Mouse (Mus musculus): ENCODE measurements around the gene Dcdc2a. TPM values are rescaled to one million over a fixed set of nuclear protein-coding genes. Genes with fewer than 3 reads are reported as not detected.

The Dcdc2a gene
- polyA plus RNA-seq, 1 experiment from 2014 or later = 0.09 TPM

DNA sequence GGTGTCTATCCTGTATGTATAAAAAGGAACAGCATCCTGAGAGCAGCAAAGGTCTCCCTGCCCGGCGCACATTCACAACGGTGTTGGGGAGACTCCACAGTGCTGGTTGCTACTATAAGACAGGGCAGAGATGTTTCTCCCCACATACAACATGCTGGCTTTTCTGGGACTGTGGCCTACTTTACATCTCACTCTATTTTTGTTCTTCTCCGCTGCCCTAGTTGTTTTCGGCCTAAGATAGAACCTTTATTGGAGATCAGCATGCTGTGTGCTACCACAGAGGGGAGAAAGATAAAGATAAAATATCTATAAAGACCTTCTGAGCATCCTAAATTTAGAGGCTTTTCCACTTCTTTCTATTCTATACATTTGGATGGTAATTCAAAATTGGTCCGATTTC, 72.0 kb downstream of the Dcdc2a start:
- Histone ChIP-seq H3K9ac (no peak overlapping the region), H3K36me3 (replicated peaks) (no peaks in the 10 kb centered on the region), H3K9me3 (replicated peaks) (no peaks in the 10 kb centered on the region), H3K4me1 (replicated peaks) (no peaks in the 10 kb centered on the region), H3K4me3 (replicated peaks) (no peak overlapping the region), H3K27me3 (no peaks in the 10 kb centered on the region), H3K27ac (replicated peaks) (no peak overlapping the region), H3K4me2 (no peak overlapping the region)
- no peak for ATAC-seq (ENCODE audit: insufficient read depth)
- 70% methylated on average over 6 of the region's 6 CpGs for WGBS (ENCODE audit: insufficient replicate concordance)

DNA sequence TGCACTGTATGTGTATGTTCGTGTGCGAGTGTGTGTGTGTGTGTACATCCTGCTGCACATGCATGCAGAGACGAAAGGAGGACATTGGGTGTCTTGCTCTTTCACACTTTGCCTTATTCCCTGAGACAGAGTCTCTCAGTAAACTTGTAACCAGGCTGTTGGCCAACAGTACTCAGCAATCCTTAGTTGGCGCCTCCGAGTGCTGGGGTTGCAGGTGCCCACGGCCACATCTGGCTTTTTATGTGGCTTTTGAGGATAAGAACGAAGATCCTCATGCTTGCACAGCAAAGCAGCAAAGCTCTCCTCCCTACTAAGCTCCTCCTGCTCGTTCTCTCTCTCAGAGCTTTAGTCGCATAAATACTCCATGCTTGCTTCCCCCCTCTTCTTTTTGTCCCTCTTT, 73.0 kb downstream of the Dcdc2a start:
- Histone ChIP-seq H3K9ac (no peak overlapping the region), H3K36me3 (replicated peaks) (no peaks in the 10 kb centered on the region), H3K27me3 (no peaks in the 10 kb centered on the region), H3K4me3 (replicated peaks) (no peak overlapping the region), H3K4me1 (replicated peaks) (no peaks in the 10 kb centered on the region), H3K9me3 (replicated peaks) (no peaks in the 10 kb centered on the region), H3K4me2 (no peak overlapping the region), H3K27ac (replicated peaks) (no peak overlapping the region)
- ATAC-seq (ENCODE audit: insufficient read depth) = no peak
- 61% methylated on average over 9 of the region's 9 CpGs for WGBS (ENCODE audit: insufficient replicate concordance)

DNA sequence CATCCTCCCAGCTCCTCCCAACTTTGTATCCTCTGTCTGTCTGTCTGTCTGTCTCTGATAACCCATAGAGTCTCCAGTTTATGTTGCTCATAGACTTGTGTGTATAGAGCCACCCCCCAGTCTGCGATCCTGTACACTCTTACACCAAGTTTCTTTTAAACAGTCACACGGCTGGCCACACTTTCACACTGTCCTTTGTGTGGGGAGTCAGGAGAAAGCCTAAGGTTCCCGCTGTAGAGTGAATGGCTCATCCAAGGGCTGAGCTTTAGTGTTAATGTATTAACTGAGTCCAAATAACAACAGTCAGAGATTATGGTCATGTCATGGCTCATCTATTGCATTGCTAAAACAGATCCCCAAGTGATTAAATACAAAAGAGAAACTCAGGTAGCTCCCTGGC, 87.3 kb downstream of the Dcdc2a start:
- no peak overlapping the region for H3K9ac ChIP-seq
- WGBS (ENCODE audit: insufficient replicate concordance) = 61% methylated on average over 3 of the region's 3 CpGs
- no peak overlapping the region for H3K27ac ChIP-seq (replicated peaks)
- no peaks in the 10 kb centered on the region for H3K4me1 ChIP-seq (replicated peaks)
- no peak overlapping the region for H3K4me2 ChIP-seq
- H3K9me3 ChIP-seq (replicated peaks) = no peaks in the 10 kb centered on the region
- no peak overlapping the region for H3K4me3 ChIP-seq (replicated peaks)
- no peaks in the 10 kb centered on the region for H3K36me3 ChIP-seq (replicated peaks)
- no peak for ATAC-seq (ENCODE audit: insufficient read depth)
- H3K27me3 ChIP-seq = no peaks in the 10 kb centered on the region

DNA sequence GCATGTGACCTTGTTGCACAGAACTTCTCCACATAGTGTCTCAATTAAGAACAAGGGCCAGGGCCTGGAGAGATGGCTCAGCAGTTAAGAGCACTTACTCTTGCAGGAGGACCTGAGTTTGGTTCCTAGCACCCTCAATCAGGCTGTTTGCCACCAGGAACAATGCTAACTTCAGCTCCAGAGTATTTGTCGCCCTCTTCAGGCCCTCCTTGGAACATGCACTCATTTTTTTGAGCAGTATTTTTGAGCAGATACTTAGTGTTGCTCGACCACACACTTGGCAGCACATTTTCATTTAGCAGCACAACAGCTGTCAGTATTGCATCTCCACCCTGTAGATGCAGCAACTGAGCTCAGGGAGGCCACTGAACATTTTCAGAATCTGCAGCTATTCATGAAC, 88.3 kb downstream of the Dcdc2a start:
- Histone ChIP-seq H3K9ac (no peak overlapping the region), H3K4me2 (no peak overlapping the region), H3K27ac (replicated peaks) (no peak overlapping the region), H3K9me3 (replicated peaks) (no peaks in the 10 kb centered on the region), H3K27me3 (no peaks in the 10 kb centered on the region), H3K4me3 (replicated peaks) (no peak overlapping the region), H3K4me1 (replicated peaks) (no peaks in the 10 kb centered on the region), H3K36me3 (replicated peaks) (no peaks in the 10 kb centered on the region)
- WGBS (ENCODE audit: insufficient replicate concordance) = 34% methylated on average over 2 of the region's 2 CpGs
- ATAC-seq (ENCODE audit: insufficient read depth) = no peak

DNA sequence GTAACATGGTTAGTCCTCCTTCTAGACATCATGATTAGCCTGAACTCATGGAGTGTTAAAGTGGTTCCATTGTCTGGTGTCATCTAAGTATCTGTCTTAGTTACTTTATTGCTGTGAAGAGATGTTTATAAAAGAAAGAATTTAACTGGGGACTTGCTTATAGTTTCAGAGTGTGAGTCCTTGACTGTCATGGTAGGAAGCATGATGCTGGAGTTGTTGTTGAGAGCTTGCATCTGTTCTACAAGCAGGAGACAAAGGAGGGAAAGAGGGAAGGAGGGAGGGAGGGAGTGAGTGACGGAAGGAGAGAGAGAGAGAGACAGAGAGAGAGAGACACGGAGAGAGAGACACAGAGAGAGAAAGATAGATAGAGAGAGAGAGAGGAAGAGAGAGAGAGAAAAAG, 90.4 kb downstream of the Dcdc2a start:
- WGBS (ENCODE audit: insufficient replicate concordance) = 55% methylated on average over 2 of the region's 2 CpGs
- Histone ChIP-seq H3K27me3 (no peaks in the 10 kb centered on the region), H3K27ac (replicated peaks) (no peak overlapping the region), H3K4me2 (no peak overlapping the region), H3K4me3 (replicated peaks) (no peak overlapping the region), H3K36me3 (replicated peaks) (no peaks in the 10 kb centered on the region), H3K9me3 (replicated peaks) (no peaks in the 10 kb centered on the region), H3K9ac (no peak overlapping the region), H3K4me1 (replicated peaks) (no peaks in the 10 kb centered on the region)
- ATAC-seq (ENCODE audit: insufficient read depth) = no peak

DNA sequence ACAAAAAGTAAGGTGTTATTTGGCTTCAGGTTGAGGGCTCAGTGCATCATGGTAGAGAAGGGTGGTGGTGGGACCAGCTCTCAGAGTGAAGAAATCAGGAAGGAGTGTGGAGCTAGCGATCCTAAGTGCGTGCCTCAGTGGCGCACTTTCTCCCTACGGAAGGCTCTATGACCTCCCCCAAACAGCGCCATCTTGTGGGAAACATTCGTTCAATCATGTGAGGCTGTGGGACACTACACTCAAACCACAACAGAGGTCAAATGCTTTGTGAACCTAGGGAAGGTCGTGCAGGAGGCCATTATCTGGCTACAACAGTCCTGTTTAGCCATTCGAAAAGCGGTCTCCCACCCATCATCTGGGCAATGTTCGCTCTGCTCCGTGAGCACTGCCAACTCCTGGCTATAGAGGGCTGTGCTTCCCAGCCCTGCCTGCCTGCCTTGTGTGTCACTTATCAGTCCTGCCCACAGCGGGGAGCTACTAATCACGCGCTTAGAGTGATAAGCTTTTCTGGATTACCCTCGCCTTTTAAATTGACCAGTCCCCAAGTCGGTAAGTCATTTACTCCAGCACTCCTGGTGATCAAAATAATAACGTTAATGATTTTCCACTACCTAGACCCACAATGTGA, 94.5 kb downstream of the Dcdc2a start:
- Histone ChIP-seq H3K27ac (replicated peaks) (no peak overlapping the region), H3K36me3 (replicated peaks) (no peaks in the 10 kb centered on the region), H3K9ac (no peak overlapping the region), H3K4me1 (replicated peaks) (no peaks in the 10 kb centered on the region), H3K4me3 (replicated peaks) (no peak overlapping the region), H3K9me3 (replicated peaks) (no peaks in the 10 kb centered on the region), H3K27me3 (no peaks in the 10 kb centered on the region), H3K4me2 (no peak overlapping the region)
- no peak for ATAC-seq (ENCODE audit: insufficient read depth)
- 24% methylated on average over 17 of the region's 17 CpGs for WGBS (ENCODE audit: insufficient replicate concordance)

DNA sequence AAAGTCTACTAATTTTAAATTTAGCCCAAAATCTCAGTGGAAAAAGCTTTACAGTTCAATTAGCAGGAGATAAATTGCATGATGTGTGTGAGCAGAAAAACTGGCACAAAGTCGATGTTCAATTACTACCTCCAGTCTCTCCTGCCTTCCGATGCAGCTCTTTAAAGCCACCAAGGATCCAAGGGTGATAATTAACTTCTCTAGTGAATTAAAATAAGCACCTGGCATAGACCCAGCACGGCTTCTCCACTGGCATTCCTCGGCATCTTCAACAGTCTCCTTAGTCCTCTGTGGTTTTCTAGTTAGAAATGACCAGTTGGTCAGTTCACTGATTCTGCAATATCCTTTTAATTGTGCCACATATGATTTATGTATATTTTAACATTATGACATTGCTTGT, 95.1 kb downstream of the Dcdc2a start:
- Histone ChIP-seq H3K4me1 (replicated peaks) (no peaks in the 10 kb centered on the region), H3K27ac (replicated peaks) (no peak overlapping the region), H3K4me3 (replicated peaks) (no peak overlapping the region), H3K36me3 (replicated peaks) (no peaks in the 10 kb centered on the region), H3K4me2 (no peak overlapping the region), H3K9me3 (replicated peaks) (no peaks in the 10 kb centered on the region), H3K9ac (no peak overlapping the region), H3K27me3 (no peaks in the 10 kb centered on the region)
- ATAC-seq (ENCODE audit: insufficient read depth) = no peak
- 48% methylated on average over 4 of the region's 4 CpGs for WGBS (ENCODE audit: insufficient replicate concordance)

DNA sequence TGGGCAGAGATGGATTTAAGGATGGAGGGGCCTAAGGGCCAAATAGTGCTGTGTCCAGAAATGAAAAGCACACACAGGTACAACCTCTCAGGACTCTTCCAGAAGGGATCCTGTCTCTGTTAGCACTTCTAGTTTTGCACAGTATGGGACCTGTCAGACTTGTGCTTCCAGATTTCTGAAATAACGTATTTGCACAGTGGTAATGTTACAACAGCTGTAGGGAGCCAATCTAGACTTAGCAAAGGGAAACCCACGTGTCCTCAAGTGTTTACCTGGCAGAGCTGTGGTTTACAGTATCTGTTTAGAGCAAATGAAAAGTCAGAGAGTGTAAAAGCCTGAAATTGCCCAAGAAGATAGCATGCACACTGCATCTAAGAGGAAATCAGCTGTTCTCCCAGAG, 104.1 kb downstream of the Dcdc2a start:
- Histone ChIP-seq H3K27ac (replicated peaks) (no peak overlapping the region), H3K36me3 (replicated peaks) (no peaks in the 10 kb centered on the region), H3K4me2 (no peak overlapping the region), H3K9me3 (replicated peaks) (no peaks in the 10 kb centered on the region), H3K4me3 (replicated peaks) (no peak overlapping the region), H3K4me1 (replicated peaks) (no peaks in the 10 kb centered on the region), H3K27me3 (no peaks in the 10 kb centered on the region), H3K9ac (no peak overlapping the region)
- no peak for ATAC-seq (ENCODE audit: insufficient read depth)
- 34% methylated on average over 2 of the region's 2 CpGs for WGBS (ENCODE audit: insufficient replicate concordance)

DNA sequence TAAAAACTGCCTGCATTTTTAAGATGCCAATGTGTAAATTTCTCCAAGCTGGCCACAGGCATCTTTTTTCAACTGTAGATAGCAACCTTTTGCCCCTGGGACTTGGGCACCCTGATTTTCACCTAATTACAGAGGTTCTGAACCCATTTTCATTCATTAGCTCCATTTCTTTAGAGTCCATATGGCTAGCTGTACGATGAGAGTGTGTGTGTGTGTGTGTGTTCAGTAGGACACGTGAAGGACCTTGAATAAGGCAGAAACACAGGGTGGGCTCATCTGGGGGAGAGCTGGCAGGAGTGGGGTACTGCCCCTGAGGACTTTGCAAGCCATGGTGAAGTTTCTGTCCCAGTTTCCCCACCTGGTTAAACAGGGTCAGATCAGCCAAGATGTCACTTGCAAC, 105.0 kb downstream of the Dcdc2a start:
- 48% methylated on average over 2 of the region's 2 CpGs for WGBS (ENCODE audit: insufficient replicate concordance)
- Histone ChIP-seq H3K27me3 (no peaks in the 10 kb centered on the region), H3K27ac (replicated peaks) (no peak overlapping the region), H3K4me3 (replicated peaks) (no peak overlapping the region), H3K4me2 (no peak overlapping the region), H3K9me3 (replicated peaks) (no peaks in the 10 kb centered on the region), H3K9ac (no peak overlapping the region), H3K36me3 (replicated peaks) (no peaks in the 10 kb centered on the region), H3K4me1 (replicated peaks) (no peaks in the 10 kb centered on the region)
- no peak for ATAC-seq (ENCODE audit: insufficient read depth)

DNA sequence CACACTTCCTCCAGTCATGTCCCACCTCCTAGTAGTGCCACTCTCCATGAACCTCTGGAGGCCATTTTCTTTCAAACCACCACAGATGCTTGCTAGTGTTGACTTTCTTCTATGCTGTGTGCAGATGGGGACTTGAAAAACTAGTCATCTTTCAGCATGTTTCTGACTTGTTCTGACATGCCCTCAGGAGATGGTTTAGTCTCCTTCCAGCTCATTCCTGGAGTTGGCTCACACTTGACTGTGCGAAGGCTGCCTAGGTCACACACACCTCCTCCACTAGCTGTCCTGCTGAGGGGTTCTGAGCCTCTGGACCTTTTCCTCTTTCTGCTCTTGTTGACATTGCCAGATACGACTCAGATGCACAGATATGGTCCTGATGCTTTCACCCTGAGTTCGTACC, 106.8 kb downstream of the Dcdc2a start:
- Histone ChIP-seq H3K36me3 (replicated peaks) (no peaks in the 10 kb centered on the region), H3K4me1 (replicated peaks) (no peaks in the 10 kb centered on the region), H3K9me3 (replicated peaks) (no peaks in the 10 kb centered on the region), H3K9ac (no peak overlapping the region), H3K4me3 (replicated peaks) (no peak overlapping the region), H3K4me2 (no peak overlapping the region), H3K27ac (replicated peaks) (no peak overlapping the region), H3K27me3 (no peaks in the 10 kb centered on the region)
- WGBS (ENCODE audit: insufficient replicate concordance) = 59% methylated on average over 3 of the region's 3 CpGs
- ATAC-seq (ENCODE audit: insufficient read depth) = no peak

DNA sequence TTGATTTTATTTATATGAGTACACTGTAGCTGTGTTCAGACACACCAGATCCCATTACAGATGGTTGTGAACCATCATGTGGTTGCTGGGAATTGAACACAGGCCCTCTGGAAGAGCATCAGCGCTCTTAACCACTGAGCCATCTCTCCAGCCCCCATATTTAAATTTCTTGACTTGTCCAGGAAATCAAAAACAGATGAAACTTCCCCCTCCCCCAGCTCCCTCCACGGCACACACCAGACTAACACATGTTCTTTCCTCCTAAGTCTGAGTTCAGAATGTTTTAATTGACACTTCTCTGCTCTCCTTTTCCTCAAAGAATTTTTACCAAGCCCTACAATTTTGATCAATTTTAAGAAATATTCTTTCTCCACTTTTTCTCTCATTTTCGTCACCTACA, 113.1 kb downstream of the Dcdc2a start:
- no peak overlapping the region for H3K4me3 ChIP-seq (replicated peaks)
- no peak overlapping the region for H3K9ac ChIP-seq
- H3K27ac ChIP-seq (replicated peaks) = no peak overlapping the region
- no peaks in the 10 kb centered on the region for H3K9me3 ChIP-seq (replicated peaks)
- 53% methylated on average over 3 of the region's 3 CpGs for WGBS (ENCODE audit: insufficient replicate concordance)
- no peaks in the 10 kb centered on the region for H3K36me3 ChIP-seq (replicated peaks)
- H3K27me3 ChIP-seq = no peaks in the 10 kb centered on the region
- no peaks in the 10 kb centered on the region for H3K4me1 ChIP-seq (replicated peaks)
- ATAC-seq (ENCODE audit: insufficient read depth) = no peak
- H3K4me2 ChIP-seq = no peak overlapping the region

DNA sequence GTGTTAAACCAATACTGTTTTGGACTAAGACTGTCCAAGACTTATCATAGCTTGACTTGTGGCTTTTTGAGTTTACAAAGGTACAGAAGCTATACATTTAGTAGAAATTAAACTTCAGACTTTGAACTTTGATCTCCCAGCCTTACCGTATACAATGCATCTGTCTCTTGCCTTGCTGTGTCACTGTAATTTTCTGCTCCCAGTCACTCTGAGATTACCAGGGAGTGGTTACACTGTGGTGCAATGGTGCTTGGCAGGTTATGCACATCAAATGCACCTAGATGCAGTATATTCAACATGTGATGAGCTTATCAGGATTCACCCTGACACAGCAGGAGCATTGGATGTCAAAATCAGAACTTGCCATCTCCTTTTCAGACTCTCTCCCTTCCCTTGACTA, 122.0 kb downstream of the Dcdc2a start:
- ATAC-seq (ENCODE audit: insufficient read depth) = no peak
- Histone ChIP-seq H3K9ac (no peak overlapping the region), H3K4me3 (replicated peaks) (no peak overlapping the region), H3K9me3 (replicated peaks) (no peaks in the 10 kb centered on the region), H3K4me2 (no peak overlapping the region), H3K36me3 (replicated peaks) (no peaks in the 10 kb centered on the region), H3K27me3 (no peaks in the 10 kb centered on the region), H3K4me1 (replicated peaks) (no peaks in the 10 kb centered on the region), H3K27ac (replicated peaks) (no peak overlapping the region)
- WGBS (ENCODE audit: insufficient replicate concordance) = 64% methylated on average over 1 of the region's 1 CpGs

Measured in liver, embryonic 15.5 days (tissue).